Mouse (Mus musculus) stomach, embryonic 15.5 days (tissue): ENCODE data around the gene Camkk2. TPM values are rescaled to one million over a fixed set of nuclear protein-coding genes. Genes with fewer than 3 reads are reported as not detected.

Experiments used
- ATAC-seq: fragments of 200-750 bp; cut with Nextera tagmentation; 2 replicates; pipeline ENCODE4 v1.8.0; 2017; ENCODE audit warnings: low read depth, moderate number of reproducible peaks, moderate TSS enrichment; ENCODE audit not compliant: insufficient read depth, low FRiP score
- H3K27ac ChIP-seq: fragments of 300-500 bp; sonication (generic); 2 replicates; pipeline ENCODE4 v1.5.1; 2015; ENCODE audit warnings: mild to moderate bottlenecking, inconsistent platforms
- H3K27me3 ChIP-seq: fragments of 300-500 bp; sonication (generic); replicated peaks from 2 replicates; pipeline ENCODE4 v1.6.1; 2015; ENCODE audit warnings: inconsistent platforms
- H3K36me3 ChIP-seq: fragments of 300-500 bp; sonication (generic); 2 replicates; pipeline ENCODE4 v1.6.1; 2015; ENCODE audit warnings: inconsistent platforms
- H3K4me1 ChIP-seq: fragments of 300-500 bp; sonication (generic); 2 replicates; pipeline ENCODE4 v1.6.1; 2015; ENCODE audit warnings: inconsistent platforms
- H3K4me2 ChIP-seq: fragments of 300-500 bp; sonication (generic); 2 replicates; pipeline ENCODE4 v1.6.1; 2015; ENCODE audit warnings: mild to moderate bottlenecking, inconsistent platforms
- H3K4me3 ChIP-seq: fragments of 300-500 bp; sonication (generic); replicated peaks from 2 replicates; pipeline ENCODE4 v1.5.1; 2015; ENCODE audit warnings: inconsistent platforms
- H3K9ac ChIP-seq: fragments of 300-500 bp; sonication (generic); 2 replicates; pipeline ENCODE4 v1.6.1; 2015; ENCODE audit warnings: inconsistent platforms
- H3K9me3 ChIP-seq: fragments of 300-500 bp; sonication (generic); 2 replicates; pipeline ENCODE4 v1.6.1; 2016; ENCODE audit warnings: inconsistent platforms
- WGBS: fragments of 180-500 bp; shearing (Covaris S2); methylation state at CpG from one replicate; pipeline ENCODE4 v1.1.7; 2015; 5-methylcytosine and 5-hydroxymethylcytosine counted together
- polyA plus RNA-seq: library from polyadenylated mRNA; unstranded; fragments of >200 nt; fragmentation: Nextera tagmentation; extraction: Ambion mirVana; gene quantifications from 2 replicates; pipeline ENCODE4 v1.2.1, GENCODE M21; 2015

The Camkk2 gene
- polyA plus RNA-seq, 1 experiment from 2014 or later = 25.2 TPM

DNA sequence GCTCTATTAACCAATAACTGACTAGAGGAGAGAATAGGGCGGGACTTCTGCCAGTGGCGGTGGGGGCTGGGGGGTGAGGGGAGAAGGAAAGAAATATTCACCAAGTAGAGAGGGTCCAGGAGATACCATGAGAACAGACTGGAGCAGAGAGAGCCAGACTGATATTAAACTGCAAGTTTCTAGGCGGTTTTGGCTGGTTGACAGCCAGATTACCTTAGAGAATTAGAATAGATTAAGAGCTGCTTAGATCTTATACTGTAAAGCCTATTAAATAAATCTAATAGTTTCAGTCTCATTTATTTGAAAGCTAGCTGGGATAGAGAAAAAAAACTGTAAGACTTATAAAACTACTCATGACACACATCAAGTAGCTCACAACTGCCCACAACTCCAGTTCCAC is 74.0 kb downstream of the Camkk2 start:
- Histone ChIP-seq H3K4me2 (no peak overlapping the region), H3K4me1 (peaks cover 8% of the 10 kb centered on the region; the same call in 1 of the 2 replicates), H3K9ac (no peak overlapping the region), H3K9me3 (no peaks in the 10 kb centered on the region), H3K4me3 (no peak overlapping the region), H3K27ac (no peak overlapping the region), H3K36me3 (no peaks in the 10 kb centered on the region), H3K27me3 (no peaks in the 10 kb centered on the region)
- 67% methylated on average over 3 of the region's 3 CpGs for WGBS
- ATAC-seq = no peak

- Histone ChIP-seq H3K4me2 (no peak overlapping the region), H3K4me3 (no peak overlapping the region), H3K27me3 (no peaks in the 10 kb centered on the region), H3K9ac (no peak overlapping the region), H3K36me3 (no peaks in the 10 kb centered on the region), H3K27ac (no peak overlapping the region), H3K4me1 (peaks cover 8% of the 10 kb centered on the region; the same call in 1 of the 2 replicates), H3K9me3 (no peaks in the 10 kb centered on the region)
- no peak for ATAC-seq
- 77% methylated on average over 4 of the region's 4 CpGs for WGBS
These were observed 74.6 kb downstream of the Camkk2 start for GRCm38 (mm10) chr5:122704571-122704970.

DNA sequence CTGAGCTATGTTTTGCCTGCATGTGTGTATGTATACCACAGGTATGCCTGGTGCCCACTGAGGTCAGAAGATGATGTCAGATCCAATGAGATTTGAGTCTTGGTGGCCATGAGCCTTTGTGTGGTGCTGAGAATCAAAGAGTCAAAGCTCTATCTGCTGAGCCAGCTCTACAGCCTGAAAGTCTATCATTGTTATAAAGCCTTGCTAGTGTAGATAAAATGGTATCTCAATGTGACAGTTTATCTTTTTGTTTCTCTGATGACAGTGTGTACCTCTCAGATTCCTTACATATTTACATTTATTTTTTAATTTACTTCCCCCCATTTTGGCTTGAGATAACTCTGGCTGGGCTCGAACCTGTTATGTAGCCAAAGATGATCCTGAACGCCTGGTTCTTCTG is 75.6 kb downstream of the Camkk2 start:
- H3K9me3 ChIP-seq = no peaks in the 10 kb centered on the region
- H3K27me3 ChIP-seq = no peaks in the 10 kb centered on the region
- H3K27ac ChIP-seq = no peak overlapping the region
- ATAC-seq = no peak
- WGBS = 81% methylated on average over 2 of the region's 2 CpGs
- no peak overlapping the region for H3K4me2 ChIP-seq
- peaks cover 8% of the 10 kb centered on the region; the same call in 1 of the 2 replicates for H3K4me1 ChIP-seq
- H3K36me3 ChIP-seq = no peaks in the 10 kb centered on the region
- no peak overlapping the region for H3K4me3 ChIP-seq
- H3K9ac ChIP-seq = no peak overlapping the region

- WGBS = 68% methylated on average over 6 of the region's 6 CpGs
- ATAC-seq = no peak
These were observed 77.1 kb downstream of the Camkk2 start for GRCm38 (mm10) chr5:122702156-122702555.

GRCm38 (mm10) chr5:122700837-122701212 is 78.4 kb downstream of the Camkk2 start:
- ATAC-seq = no peak
- no peak overlapping the region for H3K4me3 ChIP-seq
- H3K9ac ChIP-seq = no peak overlapping the region
- H3K4me1 ChIP-seq = 0 out of 2 replicates have a peak, but pooled peaks cover 8% of the 10 kb centered on the region
- no peak overlapping the region for H3K27ac ChIP-seq
- no peaks in the 10 kb centered on the region for H3K27me3 ChIP-seq
- WGBS = 10% methylated on average over 5 of the region's 5 CpGs
- no peaks in the 10 kb centered on the region for H3K9me3 ChIP-seq
- H3K36me3 ChIP-seq = no peaks in the 10 kb centered on the region
- no peak overlapping the region for H3K4me2 ChIP-seq

More at GRCm38 (mm10) chr5:122702156-122702555, 77.1 kb downstream of the Camkk2 start:
- no peak overlapping the region for H3K4me3 ChIP-seq
- H3K27me3 ChIP-seq = no peaks in the 10 kb centered on the region
- H3K4me1 ChIP-seq = peaks cover 8% of the 10 kb centered on the region; the same call in 1 of the 2 replicates
- no peaks in the 10 kb centered on the region for H3K36me3 ChIP-seq
- no peaks in the 10 kb centered on the region for H3K9me3 ChIP-seq
- H3K9ac ChIP-seq = no peak overlapping the region
- H3K4me2 ChIP-seq = no peak overlapping the region
- no peak overlapping the region for H3K27ac ChIP-seq

DNA sequence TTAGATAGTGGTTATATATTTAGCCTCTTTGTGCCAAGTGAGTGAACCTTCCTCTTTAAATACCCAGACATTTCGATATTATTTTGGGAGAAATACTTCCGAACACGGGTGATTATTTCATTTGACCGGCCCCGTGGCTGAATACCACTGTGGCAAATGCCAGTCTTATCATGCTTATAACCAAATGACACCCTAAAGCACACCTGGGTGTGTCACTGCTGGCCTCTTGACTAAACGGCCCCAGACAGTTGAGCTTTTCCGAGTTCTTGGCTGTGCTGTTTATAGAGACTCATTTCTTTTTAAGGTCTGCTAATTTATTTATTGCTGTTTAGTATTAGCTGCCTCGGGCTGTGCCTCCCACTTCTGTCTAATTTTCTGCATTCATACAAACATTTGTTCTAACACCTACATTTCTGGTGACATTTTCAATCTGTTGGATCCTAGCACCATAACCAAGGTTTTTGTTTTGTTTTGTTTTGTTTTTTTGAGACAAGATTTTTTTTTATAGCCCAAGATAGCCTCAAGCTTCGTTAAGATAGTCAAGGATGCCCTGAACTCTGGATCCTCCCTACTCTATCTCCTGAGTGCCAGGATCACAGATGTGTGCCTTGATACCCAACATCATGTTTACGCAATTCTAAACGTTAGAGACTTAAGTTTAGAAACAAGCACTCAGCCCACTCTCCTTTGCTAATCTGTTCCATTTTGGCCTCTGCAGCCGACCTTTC is 78.9 kb downstream of the Camkk2 start:
- no peak overlapping the region for H3K27ac ChIP-seq
- 55% methylated on average over 12 of the region's 12 CpGs for WGBS

GRCm38 (mm10) chr5:122698701-122699060 is 80.5 kb downstream of the Camkk2 start:
- peak overlapping the region; percentile 16; the same call in 1 of the 2 replicates for H3K4me2 ChIP-seq
- H3K27ac ChIP-seq = 0 out of 2 replicates have a peak overlapping the region, but pooled peaks have one; percentile 11
- H3K27me3 ChIP-seq = no peaks in the 10 kb centered on the region
- no peaks in the 10 kb centered on the region for H3K9me3 ChIP-seq
- no peak overlapping the region for H3K9ac ChIP-seq
- H3K4me3 ChIP-seq = no peak overlapping the region
- 55% methylated on average over 9 of the region's 9 CpGs for WGBS
- no peak for ATAC-seq
- no peaks in the 10 kb centered on the region for H3K36me3 ChIP-seq
- H3K4me1 ChIP-seq = 0 out of 2 replicates have a peak, but pooled peaks cover 8% of the 10 kb centered on the region

More for the DNA sequence above, 78.9 kb downstream of the Camkk2 start:
- no peak for ATAC-seq
- Histone ChIP-seq H3K4me1 (0 out of 2 replicates have a peak, but pooled peaks cover 8% of the 10 kb centered on the region), H3K9me3 (no peaks in the 10 kb centered on the region), H3K36me3 (no peaks in the 10 kb centered on the region), H3K27me3 (no peaks in the 10 kb centered on the region), H3K4me3 (no peak overlapping the region), H3K9ac (no peak overlapping the region), H3K4me2 (no peak overlapping the region)

- H3K4me3 ChIP-seq = no peak overlapping the region
- no peak overlapping the region for H3K9ac ChIP-seq
- no peaks in the 10 kb centered on the region for H3K36me3 ChIP-seq
- H3K9me3 ChIP-seq = no peaks in the 10 kb centered on the region
- peak overlapping the region; percentile 16; the same call in 1 of the 2 replicates for H3K4me2 ChIP-seq
- 0 out of 2 replicates have a peak, but pooled peaks cover 8% of the 10 kb centered on the region for H3K4me1 ChIP-seq
- WGBS = 68% methylated on average over 10 of the region's 10 CpGs
- 0 out of 2 replicates have a peak, but pooled peaks have one; percentile 65 for ATAC-seq
- H3K27me3 ChIP-seq = no peaks in the 10 kb centered on the region
- peak overlapping the region; percentile 11; the same call in 1 of the 2 replicates for H3K27ac ChIP-seq
These were observed 81.0 kb downstream of the Camkk2 start for GRCm38 (mm10) chr5:122698041-122698700.

DNA sequence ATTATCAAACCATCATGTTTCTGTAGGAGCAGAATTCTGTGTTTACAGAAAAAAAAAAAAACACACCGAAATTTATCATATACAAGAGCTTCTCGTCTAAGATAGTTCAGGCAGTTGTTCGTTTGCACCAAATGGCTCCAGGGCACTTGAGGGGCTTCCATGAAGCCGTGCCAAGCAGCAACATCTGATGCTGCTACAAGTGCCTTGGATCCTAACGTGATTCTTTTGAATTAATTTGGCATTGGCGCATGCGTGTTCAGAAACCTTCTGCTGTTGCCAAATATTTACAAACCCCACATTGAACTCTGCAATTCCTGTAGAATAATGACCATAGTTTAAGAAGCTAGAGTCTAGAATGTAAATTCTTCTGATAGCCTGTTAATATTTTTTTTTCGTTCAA is 83.7 kb downstream of the Camkk2 start:
- Histone ChIP-seq H3K27me3 (no peaks in the 10 kb centered on the region), H3K4me1 (0 out of 2 replicates have a peak, but pooled peaks cover 5% of the 10 kb centered on the region), H3K4me3 (no peak overlapping the region), H3K9ac (no peak overlapping the region), H3K36me3 (no peaks in the 10 kb centered on the region), H3K27ac (no peak overlapping the region), H3K9me3 (no peaks in the 10 kb centered on the region), H3K4me2 (no peak overlapping the region)
- ATAC-seq = no peak
- 59% methylated on average over 8 of the region's 8 CpGs for WGBS

DNA sequence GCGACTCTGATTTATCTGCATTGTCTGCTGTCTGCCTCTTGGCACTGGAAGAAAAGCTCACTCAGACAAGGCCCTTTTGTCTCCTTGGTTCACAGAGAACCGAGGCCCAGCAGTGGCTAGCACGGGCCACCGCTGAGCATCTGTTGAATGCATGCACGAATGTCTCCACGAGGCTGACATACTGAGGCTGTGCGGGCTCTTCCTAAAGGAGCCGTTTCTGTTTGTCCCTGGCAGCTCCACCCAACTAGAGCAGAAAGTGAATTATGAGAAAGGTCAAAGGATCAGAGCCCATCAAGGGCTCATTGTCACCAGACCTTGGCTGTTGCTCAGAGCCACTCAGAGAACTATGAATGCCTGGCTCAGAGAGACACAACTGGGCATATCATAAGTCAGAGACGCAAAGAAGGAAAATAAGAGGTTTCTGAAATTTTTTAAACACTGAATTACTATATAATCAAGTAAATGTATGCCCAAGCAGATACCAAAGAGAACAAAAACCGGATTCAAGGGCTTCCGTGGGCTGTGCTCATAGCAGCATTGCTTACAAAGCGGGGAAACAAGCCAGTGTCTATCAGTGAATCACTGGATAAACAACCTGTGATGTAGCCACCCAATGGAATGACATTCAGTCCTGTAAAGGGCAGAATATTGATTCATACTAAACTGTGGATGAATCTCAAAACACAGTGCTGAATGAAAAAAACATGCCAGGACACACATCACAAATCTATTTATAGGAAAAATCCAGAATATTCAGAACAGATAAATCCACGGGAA is 85.6 kb downstream of the Camkk2 start:
- H3K4me3 ChIP-seq = no peak overlapping the region
- no peak overlapping the region for H3K27ac ChIP-seq
- H3K4me1 ChIP-seq = 0 out of 2 replicates have a peak, but pooled peaks cover 5% of the 10 kb centered on the region
- ATAC-seq = peak; percentile 54; the same call in 1 of the 2 replicates
- no peaks in the 10 kb centered on the region for H3K9me3 ChIP-seq
- no peaks in the 10 kb centered on the region for H3K27me3 ChIP-seq
- H3K4me2 ChIP-seq = no peak overlapping the region
- 44% methylated on average over 13 of the region's 13 CpGs for WGBS
- no peak overlapping the region for H3K9ac ChIP-seq
- no peaks in the 10 kb centered on the region for H3K36me3 ChIP-seq

GRCm38 (mm10) chr5:122690486-122690885 is 88.7 kb downstream of the Camkk2 start:
- WGBS = 57% methylated on average over 6 of the region's 6 CpGs
- Histone ChIP-seq H3K9ac (no peak overlapping the region), H3K4me1 (no peaks in the 10 kb centered on the region), H3K4me3 (no peak overlapping the region), H3K4me2 (no peak overlapping the region), H3K27me3 (no peaks in the 10 kb centered on the region), H3K9me3 (no peaks in the 10 kb centered on the region), H3K27ac (no peak overlapping the region), H3K36me3 (no peaks in the 10 kb centered on the region)
- no peak for ATAC-seq
